Mouse (Mus musculus) hindbrain, embryonic 14.5 days (tissue): ENCODE measurements at regions not wholly inside any gene's neighbourhood (a gene's known extent, or its start where the extent isn't known, plus 50 kb on each side); places are given as distances from the start of the nearest gene placed in this dataset.

Source experiments
- ATAC-seq: fragments of 200-750 bp; cut with Nextera tagmentation; 2 replicates; pipeline ENCODE4 v1.8.0; 2017; ENCODE audit warnings: moderate number of reproducible peaks, mild to moderate bottlenecking, moderate TSS enrichment, moderate library complexity; ENCODE audit not compliant: low FRiP score
- DNase-seq: peaks from one replicate; pipeline ENCODE4 v3.0.0-alpha.2; 2015; ENCODE audit warnings: low spot score
- H3K27ac ChIP-seq: fragments of 300-500 bp; sonication (generic); 2 replicates; pipeline ENCODE4 v1.5.1; 2014; ENCODE audit warnings: mild to moderate bottlenecking, moderate library complexity
- H3K27me3 ChIP-seq: fragments of 300-500 bp; sonication (generic); 2 replicates; pipeline ENCODE4 v1.6.1; 2014; ENCODE audit warnings: mild to moderate bottlenecking, low read length, mixed read lengths; ENCODE audit not compliant: control insufficient read depth, insufficient read depth
- H3K36me3 ChIP-seq: fragments of 300-500 bp; sonication (generic); replicated peaks from 2 replicates; pipeline ENCODE4 v1.6.1; 2014; ENCODE audit not compliant: control insufficient read depth, insufficient read depth
- H3K4me1 ChIP-seq: fragments of 300-500 bp; sonication (generic); replicated peaks from 2 replicates; pipeline ENCODE4 v1.6.1; 2014; ENCODE audit warnings: antibody characterized with exemption, low read length, mixed read lengths; ENCODE audit not compliant: control insufficient read depth, insufficient read depth
- H3K4me2 ChIP-seq: fragments of 300-500 bp; sonication (generic); replicated peaks from 2 replicates; pipeline ENCODE4 v1.6.1; 2014; ENCODE audit warnings: mild to moderate bottlenecking, moderate library complexity
- H3K4me3 ChIP-seq: fragments of 300-500 bp; sonication (generic); replicated peaks from 2 replicates; pipeline ENCODE4 v1.5.1; 2014; ENCODE audit warnings: mild to moderate bottlenecking, low read length
- H3K9ac ChIP-seq: fragments of 300-500 bp; sonication (generic); 2 replicates; pipeline ENCODE4 v1.6.1; 2014
- H3K9me3 ChIP-seq: fragments of 300-500 bp; sonication (generic); 2 replicates; pipeline ENCODE4 v1.6.1; 2016; ENCODE audit warnings: low read length; ENCODE audit not compliant: control insufficient read depth
- WGBS: fragments of 180-500 bp; shearing (Covaris S2); extraction: QIAGEN DNeasy Blood & Tissue Kit; methylation state at CpG from one replicate; pipeline ENCODE4 v1.1.7; 2014; 5-methylcytosine and 5-hydroxymethylcytosine counted together

DNA sequence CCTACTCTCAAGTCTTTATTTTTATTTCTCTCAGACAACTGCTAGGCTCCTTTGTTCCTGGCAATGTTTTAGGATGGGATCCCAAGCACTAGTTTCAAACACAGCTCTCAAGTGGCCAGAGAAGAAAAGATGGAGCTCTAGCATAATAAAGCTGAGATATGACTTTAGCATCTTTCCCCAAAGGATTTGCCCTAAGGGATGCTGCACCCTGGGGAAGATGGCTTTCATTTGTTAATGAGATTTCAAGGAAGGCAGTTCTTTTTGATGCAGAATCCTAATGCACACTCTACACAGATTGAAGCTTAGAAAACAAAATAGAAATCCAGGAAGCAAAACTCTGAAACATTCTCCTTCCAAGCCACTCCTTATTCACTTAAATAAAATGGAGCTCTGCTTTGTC lies 350.1 kb upstream of the Got2 start:
- no peaks in the 10 kb centered on the region for H3K4me1 ChIP-seq
- no peak for ATAC-seq
- no peak for DNase-seq
- H3K27ac ChIP-seq: no peak overlapping the region
- no peaks in the 10 kb centered on the region for H3K27me3 ChIP-seq
- no peak overlapping the region for H3K9ac ChIP-seq
- no peaks in the 10 kb centered on the region for H3K36me3 ChIP-seq
- no peak overlapping the region for H3K4me2 ChIP-seq
- no peaks in the 10 kb centered on the region for H3K9me3 ChIP-seq
- H3K4me3 ChIP-seq: no peak overlapping the region

DNA sequence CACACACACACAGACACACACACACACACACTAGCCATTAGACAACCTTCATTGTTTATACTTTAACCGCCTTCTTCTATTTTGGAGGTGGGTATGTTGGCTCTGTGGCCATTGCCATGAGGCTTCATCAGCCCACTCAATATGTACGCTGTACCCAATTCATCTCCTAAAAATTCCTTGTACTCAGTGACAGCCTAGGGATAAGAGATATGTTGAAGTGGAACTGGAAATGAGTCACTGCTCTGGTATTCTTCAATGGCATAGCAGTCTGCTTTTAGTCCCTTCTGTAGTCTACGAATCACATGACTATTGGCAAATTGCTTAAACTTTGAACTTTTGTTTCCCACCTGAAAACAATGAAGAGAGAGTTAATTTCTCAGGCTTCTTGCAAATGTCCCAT lies 349.6 kb upstream of the Got2 start:
- WGBS: 90% methylated on average over 3 of the region's 3 CpGs
- H3K9me3 ChIP-seq: no peaks in the 10 kb centered on the region
- no peak overlapping the region for H3K9ac ChIP-seq
- no peak for DNase-seq
- no peaks in the 10 kb centered on the region for H3K36me3 ChIP-seq
- no peak overlapping the region for H3K4me3 ChIP-seq
- H3K27ac ChIP-seq: no peak overlapping the region
- no peak overlapping the region for H3K4me2 ChIP-seq
- H3K27me3 ChIP-seq: no peaks in the 10 kb centered on the region
- H3K4me1 ChIP-seq: no peaks in the 10 kb centered on the region
- no peak for ATAC-seq

DNA sequence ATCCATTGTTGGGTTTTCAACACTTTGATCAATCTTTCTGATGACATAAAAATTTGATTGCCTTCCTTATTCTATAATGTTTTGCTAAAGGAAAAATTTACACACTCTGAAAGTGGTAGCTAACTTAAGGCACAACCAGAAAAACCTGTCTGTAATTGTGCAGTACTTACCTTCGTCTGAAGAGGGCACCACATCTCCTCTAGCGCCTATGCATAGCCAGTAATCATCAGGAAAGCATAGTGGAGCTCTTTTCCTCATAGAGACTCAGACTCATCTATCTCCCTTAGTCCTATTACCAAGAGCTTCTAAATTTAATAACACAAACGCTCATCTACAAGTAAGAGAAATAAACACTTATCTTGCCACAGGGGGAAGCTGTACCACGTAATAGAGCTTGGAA lies 342.1 kb upstream of the Got2 start:
- 25% methylated on average over 4 of the region's 4 CpGs for WGBS
- Histone ChIP-seq H3K27ac (no peak overlapping the region), H3K4me3 (no peak overlapping the region), H3K4me1 (no peaks in the 10 kb centered on the region), H3K9me3 (no peaks in the 10 kb centered on the region), H3K36me3 (no peaks in the 10 kb centered on the region), H3K4me2 (no peak overlapping the region), H3K27me3 (no peaks in the 10 kb centered on the region), H3K9ac (no peak overlapping the region)
- ATAC-seq (no peak), DNase-seq (peak; percentile 66)
